Mouse (Mus musculus) right cerebral cortex, postnatal 25 days (tissue): ENCODE data around the gene Dcbld2.

ENCODE experiments used
- DNase-seq: peaks from one replicate; pipeline ENCODE4 v3.0.0; 2022

The Dcbld2 gene

DNA sequence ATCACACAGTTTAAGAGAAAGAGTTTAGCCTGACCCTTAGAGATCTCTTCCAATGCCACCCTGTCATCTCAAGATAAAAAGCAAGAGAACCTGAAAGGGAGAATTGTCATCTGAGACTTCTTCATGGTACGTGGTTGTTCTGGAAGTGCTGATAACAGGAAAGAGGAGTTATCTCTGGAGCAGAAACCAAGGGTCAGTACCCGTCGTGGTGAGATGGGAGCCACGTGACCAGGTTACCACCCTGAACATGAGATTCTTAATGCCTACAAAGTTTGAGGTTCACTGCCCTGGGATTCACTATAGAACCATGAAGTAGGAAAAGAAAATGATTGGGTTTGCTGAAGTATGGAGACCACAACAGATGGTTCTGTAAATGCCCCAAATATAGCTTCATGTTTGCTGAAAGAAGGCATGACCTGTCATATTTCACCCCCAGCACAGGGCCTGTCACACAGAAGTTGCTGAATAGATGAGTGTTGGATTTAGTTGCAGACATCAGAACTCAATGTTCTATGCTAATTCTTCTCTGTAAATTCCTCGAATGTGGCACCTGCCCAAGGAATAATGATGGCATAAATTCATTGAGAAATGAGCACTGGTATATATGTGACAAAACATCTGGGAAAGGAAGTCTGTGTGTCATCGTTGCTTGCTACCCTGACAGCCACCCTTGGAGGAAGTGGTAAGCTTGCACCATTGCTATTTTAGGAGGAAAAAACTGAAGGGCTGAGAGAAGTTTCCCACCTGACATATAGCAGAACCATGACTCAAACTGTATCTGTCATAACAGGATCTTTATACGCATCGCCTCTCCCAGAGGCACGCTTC is 89.9 kb downstream of the Dcbld2 start:
- no peak for DNase-seq

DNA sequence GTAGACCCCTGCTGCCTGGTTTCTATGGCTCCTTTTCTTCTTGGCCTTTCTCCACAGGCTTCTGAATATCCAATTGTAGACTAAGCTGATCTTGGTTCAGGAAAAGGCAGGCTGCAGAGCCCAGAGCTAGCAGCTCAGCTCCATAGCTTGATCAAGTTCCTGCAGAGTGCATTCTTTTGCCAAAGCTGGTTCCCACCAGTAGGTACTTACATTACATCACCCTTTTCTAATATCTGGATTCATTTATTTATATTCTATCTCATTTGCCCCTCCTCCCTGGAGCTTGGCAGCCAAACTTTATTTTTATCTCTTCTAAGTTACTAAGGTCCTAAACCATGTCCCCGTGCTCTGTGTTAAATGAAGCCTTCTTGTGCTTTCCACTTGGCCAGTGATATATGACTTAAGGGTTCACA is 90.9 kb downstream of the Dcbld2 start:
- DNase-seq = no peak

DNA sequence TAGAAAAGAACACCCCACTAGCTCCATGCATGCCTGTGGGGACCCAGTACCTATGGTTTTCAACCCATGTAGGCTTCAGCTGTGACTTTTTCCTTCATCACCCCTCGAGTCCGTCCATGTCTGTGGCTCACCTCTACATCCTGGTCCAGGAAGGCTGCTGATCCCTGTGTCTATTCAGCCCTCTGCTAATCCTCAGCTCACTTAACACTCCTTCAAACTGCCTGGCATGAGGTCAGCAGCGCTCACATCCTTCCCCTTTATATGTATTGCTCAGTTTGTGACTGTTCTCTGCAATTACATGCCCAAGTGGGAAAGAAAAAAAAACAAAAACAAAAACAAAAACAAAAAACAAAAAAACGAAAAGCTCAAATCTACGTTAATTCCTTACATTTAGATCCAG is 91.4 kb downstream of the Dcbld2 start:
- no peak for DNase-seq

DNA sequence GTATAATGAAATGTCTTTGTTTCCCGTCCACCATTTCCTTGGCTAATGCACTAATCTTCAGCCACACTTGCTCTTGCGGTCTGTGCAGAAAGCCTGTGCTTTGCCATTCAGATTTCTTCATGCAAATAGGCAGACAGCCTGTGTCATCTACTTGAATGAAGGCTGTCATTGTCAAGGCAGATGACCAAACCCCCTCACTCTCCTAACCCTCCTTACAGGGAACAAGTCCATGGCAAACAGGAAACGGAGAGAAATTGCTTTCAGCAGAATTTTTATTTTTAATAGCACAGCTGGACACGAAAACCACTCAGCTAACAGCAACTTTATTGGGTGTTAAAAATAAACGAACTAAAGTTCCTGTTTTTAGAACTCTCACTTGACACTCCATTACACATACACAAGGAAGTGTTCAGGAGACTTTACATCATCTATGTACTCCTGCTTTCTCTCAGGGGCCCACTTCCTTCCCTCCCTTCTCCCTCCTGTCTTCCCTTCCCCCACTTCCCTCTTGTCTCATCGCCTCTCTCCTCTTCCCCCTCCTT is 93.6 kb downstream of the Dcbld2 start:
- no peak for DNase-seq

DNA sequence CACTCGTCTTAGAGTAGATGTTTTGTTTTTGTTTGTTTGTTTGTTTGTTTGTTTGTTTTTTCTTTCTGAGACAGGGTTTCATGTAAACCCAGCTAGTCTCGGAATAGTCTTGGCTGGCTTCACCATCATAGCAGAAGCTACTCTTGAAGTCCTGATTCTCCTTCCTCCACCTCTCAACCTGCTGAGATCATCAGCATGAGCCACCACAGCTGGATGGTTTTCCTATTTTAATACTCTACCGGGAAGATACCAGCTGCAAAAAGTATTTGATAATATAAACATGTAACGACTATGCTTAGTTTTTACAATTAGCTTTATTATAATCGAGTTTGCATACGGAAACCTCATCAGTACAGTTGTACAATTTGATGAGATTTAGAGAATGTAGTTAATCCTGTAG is 94.3 kb downstream of the Dcbld2 start:
- no peak for DNase-seq

DNA sequence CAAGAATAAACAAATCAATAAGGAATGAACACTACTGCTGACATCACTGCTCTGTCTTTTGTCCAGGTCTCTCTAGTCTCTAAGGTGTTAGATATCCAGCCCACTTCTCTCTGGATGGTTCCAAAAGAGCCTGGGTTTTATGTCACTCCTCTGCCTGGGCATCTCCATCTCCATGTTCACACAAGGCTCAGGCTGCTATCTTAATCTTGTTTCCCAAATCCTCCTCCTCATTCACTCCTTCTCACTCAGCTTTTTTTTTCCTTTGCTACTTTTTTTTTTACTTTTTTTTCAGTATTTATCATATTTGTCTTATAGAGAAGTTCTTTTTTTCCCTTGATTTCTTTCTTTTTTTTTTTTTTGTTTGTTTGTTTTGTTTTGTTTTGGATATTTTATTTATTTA is 96.7 kb downstream of the Dcbld2 start:
- no peak for DNase-seq

DNA sequence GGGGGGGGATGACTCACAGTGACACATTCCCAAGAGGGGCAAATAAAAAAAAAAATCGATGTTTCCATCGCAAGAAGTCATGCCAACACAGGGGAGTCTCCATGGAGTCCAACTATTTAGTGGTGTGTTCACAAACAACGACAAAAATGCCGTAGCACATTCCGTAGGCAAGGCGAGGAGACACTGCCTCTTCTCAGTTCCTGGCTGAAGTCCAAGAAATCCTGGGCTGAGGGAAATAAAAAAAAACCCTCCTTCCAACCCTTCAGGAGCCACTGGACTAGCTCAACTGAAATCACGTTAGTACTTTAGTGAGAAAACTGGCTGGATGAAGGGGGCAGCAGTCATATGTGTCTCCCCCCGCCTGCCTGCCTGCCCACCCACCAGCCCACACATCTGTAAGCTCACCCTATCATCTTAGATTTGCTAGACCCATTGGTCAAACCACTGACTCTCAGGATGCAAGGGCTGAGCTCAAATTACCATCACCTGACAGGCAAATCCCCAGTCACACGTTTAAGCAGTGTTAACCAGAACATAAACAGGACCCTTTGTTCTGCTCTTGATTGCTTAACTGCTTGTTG is 104.0 kb downstream of the Dcbld2 start:
- DNase-seq = no peak

DNA sequence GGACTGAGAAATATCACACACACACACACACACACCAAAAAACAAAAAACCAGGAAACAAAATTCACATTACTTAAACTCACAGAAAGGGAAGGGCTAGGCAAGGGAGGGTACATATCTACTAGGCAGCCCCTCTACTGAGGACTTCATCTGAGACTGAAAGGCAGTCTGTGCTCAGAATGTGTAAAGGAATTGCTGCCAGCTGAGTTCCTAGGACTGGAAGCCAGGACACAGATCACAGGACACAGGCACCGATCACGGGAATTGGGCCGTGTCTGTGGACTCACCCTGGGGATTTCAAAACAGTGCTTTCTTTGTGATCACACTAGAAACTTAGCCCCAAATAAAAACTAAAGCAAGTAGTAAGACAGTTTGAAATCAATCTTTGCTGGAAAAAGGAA is 104.6 kb downstream of the Dcbld2 start:
- no peak for DNase-seq

DNA sequence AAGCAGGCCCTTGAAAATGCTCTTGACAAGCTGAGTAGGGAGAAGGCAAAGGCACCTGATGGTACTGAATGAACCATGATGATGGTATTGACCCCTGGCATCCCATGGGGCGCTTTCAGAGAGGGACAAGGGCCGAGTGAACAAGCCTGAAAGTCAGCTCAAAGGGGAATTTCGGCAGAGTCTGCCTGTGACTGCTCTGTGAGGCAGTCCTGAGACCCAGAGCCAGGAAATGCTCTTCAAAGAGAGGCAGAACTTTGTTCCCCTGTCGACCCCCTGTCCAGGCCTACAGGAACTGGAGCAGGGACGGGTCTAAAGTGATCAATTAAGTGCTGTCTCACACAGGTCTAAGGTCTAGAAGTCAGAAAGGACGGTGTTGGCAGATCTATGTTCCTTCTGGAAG is 105.5 kb downstream of the Dcbld2 start:
- no peak for DNase-seq

DNA sequence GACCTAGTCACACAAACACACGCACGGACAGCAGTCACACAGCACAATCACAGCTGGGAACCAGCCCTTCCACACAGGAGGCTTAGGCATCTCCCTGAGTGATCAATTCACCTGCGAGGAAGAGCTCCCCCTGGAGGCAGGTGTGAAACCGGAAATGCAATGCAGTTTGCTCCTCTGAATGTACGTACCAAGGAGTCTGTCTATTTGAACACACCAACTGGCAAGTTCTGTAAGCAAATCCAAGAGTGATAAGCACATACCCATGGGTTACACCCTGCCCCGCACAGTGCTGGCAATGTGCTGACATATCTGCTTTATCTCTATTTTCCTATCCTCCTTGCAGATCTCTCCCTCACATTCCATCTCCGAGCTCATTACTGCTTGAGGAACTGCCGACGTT is 106.3 kb downstream of the Dcbld2 start:
- DNase-seq = no peak

DNA sequence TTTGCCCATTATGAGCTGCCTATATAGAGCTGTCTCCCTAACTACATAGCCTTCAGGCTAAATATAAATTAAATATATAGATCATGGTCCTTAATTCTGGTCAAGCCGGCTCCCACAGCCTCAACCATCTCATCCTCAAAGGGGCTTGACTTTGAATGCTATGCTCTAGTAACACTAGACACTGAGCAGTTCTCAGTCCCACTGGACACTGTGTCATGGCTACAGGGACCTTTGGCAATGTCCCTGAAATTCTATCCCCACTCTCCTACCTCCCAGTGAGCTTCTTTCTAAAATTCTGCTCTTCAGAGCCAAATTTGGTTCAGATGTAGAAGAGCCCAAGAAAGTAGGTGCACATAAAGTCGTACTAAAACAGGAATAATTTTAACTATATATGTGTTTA is 107.9 kb downstream of the Dcbld2 start:
- DNase-seq = no peak

DNA sequence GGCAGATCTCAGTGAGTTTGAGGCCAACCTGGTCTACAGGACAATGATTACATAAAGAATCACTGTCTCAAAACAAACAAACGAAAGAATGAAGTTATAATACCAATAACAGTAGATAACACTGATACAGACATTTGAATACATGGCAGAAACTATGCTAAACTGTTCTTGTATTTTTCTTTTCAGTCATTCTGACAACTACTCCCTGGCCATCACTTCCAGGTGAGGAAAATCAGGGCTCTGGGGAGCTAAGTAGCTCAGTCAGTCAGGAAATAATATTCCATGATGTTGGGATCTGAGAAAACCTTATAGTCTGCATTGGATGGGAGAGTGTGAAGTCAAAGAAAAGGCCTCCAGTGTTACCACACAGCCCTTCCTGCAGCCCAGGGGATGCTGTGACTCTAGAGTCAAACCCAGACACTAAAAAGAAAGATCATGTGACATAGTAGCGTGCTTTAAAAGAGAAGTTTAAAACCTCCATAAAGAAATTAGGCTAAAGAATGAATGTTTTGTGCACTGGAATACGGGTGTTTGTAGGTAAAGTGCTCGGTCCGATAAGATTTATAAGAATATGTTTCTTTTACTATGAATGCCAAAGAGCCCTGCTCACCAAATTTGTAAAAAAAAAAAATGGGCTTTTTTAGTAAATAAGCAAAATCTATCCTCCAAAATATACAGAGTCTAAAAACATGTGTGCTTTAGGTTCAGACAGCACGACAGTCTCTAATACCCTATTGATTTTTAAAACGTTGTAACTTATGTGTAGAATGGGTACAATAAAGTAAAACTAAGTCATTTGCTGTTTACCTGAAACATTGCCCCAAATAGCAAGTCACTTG is 108.9 kb downstream of the Dcbld2 start:
- DNase-seq = no peak
